Mouse (Mus musculus) megakaryocyte-erythroid progenitor cell, adult 5 weeks (primary cell): ENCODE data around the gene Diras2. TPM values are rescaled to one million over a fixed set of nuclear protein-coding genes. Genes with fewer than 3 reads are reported as not detected.

ENCODE experiments used
- polyA plus RNA-seq: library from polyadenylated mRNA; stranded (reverse); fragments of >175 nt; gene quantifications from 2 replicates; pipeline ENCODE4 v1.2.3, GENCODE M21; 2012

Diras2 gene
- polyA plus RNA-seq: 0.62 and 0.67 TPM in 2 replicates

GRCm38 (mm10) chr13:52531121-52531520 lies at the start of gene Diras2:
Gene Diras2, minus strand, starts transcription at chr13:52531279.

Other genes starting within 250 kb of the Diras2 start
- 57.7 and 62.5 TPM in 2 replicates for gene Syk, start 51.9 kb upstream of the Diras2 start, polyA plus RNA-seq